Mouse (Mus musculus) heart, embryonic 14.5 days (tissue): ENCODE results near the gene Il15. TPM values are rescaled to one million over a fixed set of nuclear protein-coding genes. Genes with fewer than 3 reads are reported as not detected.
A peak's percentile ranks its signal among the peaks of the same experiment; 100 is the strongest.

Experiments
- ATAC-seq: fragments of 200-750 bp; cut with Nextera tagmentation; 2 replicates; pipeline ENCODE4 v1.8.0; 2017; ENCODE audit warnings: low read depth, moderate TSS enrichment; ENCODE audit not compliant: insufficient number of reproducible peaks, insufficient read depth, low FRiP score
- H3K27ac ChIP-seq, 2 experiments: fragments of 200-500 bp in 1 of 2; fragments of 300-500 bp in 1 of 2; sonication (generic) in 1 of 2; replicated peaks in 1 of 2; 2 replicates each; pipeline ENCODE4 v1.5.1; 2012 to 2014; ENCODE audit warnings: low read depth in 2 of 2, low read length in 2 of 2, control low read depth in 1 of 2, mild to moderate bottlenecking in 1 of 2, mixed read lengths in 1 of 2; ENCODE audit not compliant: control insufficient read depth in 1 of 2, insufficient read depth in 1 of 2
- H3K27me3 ChIP-seq: fragments of 300-500 bp; sonication (generic); 2 replicates; pipeline ENCODE4 v1.6.1; 2014; ENCODE audit warnings: mild to moderate bottlenecking, low read length, control low read depth; ENCODE audit not compliant: control insufficient read depth, insufficient read depth
- H3K36me3 ChIP-seq: fragments of 300-500 bp; sonication (generic); 2 replicates; pipeline ENCODE4 v1.6.1; 2014; ENCODE audit warnings: mild to moderate bottlenecking, control low read depth, low read length, mixed read lengths; ENCODE audit not compliant: control insufficient read depth, insufficient read depth
- H3K4me1 ChIP-seq, 2 experiments: fragments of 200-500 bp in 1 of 2; fragments of 300-500 bp in 1 of 2; sonication (generic) in 1 of 2; 2 replicates each; pipeline ENCODE4 v1.6.1; 2012 to 2014; ENCODE audit warnings: low read length in 2 of 2, control low read depth in 1 of 2, mixed read lengths in 1 of 2; ENCODE audit not compliant: control insufficient read depth in 2 of 2, insufficient read depth in 2 of 2
- H3K4me2 ChIP-seq: fragments of 300-500 bp; sonication (generic); 2 replicates; pipeline ENCODE4 v1.6.1; 2014; ENCODE audit warnings: mild to moderate bottlenecking, low read length
- H3K4me3 ChIP-seq, 2 experiments: fragments of 200-500 bp in 1 of 2; fragments of 300-500 bp in 1 of 2; sonication (generic) in 1 of 2; 2 replicates each; pipeline ENCODE4 v1.5.1; 2012 to 2014; ENCODE audit warnings: low read length in 2 of 2, mild to moderate bottlenecking in 2 of 2, control low read depth in 1 of 2, low read depth in 1 of 2, moderate library complexity in 1 of 2; ENCODE audit not compliant: control insufficient read depth in 1 of 2, insufficient read depth in 1 of 2
- H3K9ac ChIP-seq: fragments of 300-500 bp; sonication (generic); 2 replicates; pipeline ENCODE4 v1.6.1; 2014; ENCODE audit warnings: mild to moderate bottlenecking, low read length
- H3K9me3 ChIP-seq: fragments of 300-500 bp; sonication (generic); 2 replicates; pipeline ENCODE4 v1.6.1; 2016; ENCODE audit warnings: low read length, control low read depth; ENCODE audit not compliant: control insufficient read depth
- WGBS: fragments of 180-500 bp; shearing (Covaris S2); extraction: QIAGEN DNeasy Blood & Tissue Kit; methylation state at CpG from one replicate; pipeline ENCODE4 v1.1.7; 2014; 5-methylcytosine and 5-hydroxymethylcytosine counted together
- polyA plus RNA-seq: library from polyadenylated mRNA; unstranded; fragments of >200 nt; fragmentation: Nextera tagmentation; extraction: Ambion mirVana; gene quantifications from 2 replicates; pipeline ENCODE4 v1.2.1, GENCODE M21; 2014

Il15 gene
- polyA plus RNA-seq, 1 experiment from 2014 or later: 26.8 TPM

- Histone ChIP-seq H3K27ac (no peak overlapping the region), H3K27me3 (no peaks in the 10 kb centered on the region), H3K4me3 (no peak overlapping the region), H3K9me3 (no peaks in the 10 kb centered on the region), H3K4me1 (0 out of 4 replicates have a peak, but pooled peaks cover 0 to 4% of the 10 kb centered on the region in 2 experiments), H3K4me2 (no peak overlapping the region), H3K36me3 (no peaks in the 10 kb centered on the region), H3K9ac (no peak overlapping the region)
- WGBS: 86% methylated on average over 6 of the region's 6 CpGs
- no peak for ATAC-seq
Observed at GRCm38 (mm10) chr8:82370657-82371056, 32.4 kb downstream of the Il15 start.

GRCm38 (mm10) chr8:82361061-82361460, 42.0 kb downstream of the Il15 start:
- H3K4me2 ChIP-seq: no peak overlapping the region
- WGBS: 86% methylated on average over 1 of the region's 1 CpGs
- no peak for ATAC-seq
- H3K4me3 ChIP-seq: no peak overlapping the region
- no peaks in the 10 kb centered on the region for H3K27me3 ChIP-seq
- H3K9me3 ChIP-seq: no peaks in the 10 kb centered on the region
- no peak overlapping the region for H3K27ac ChIP-seq
- H3K36me3 ChIP-seq: no peaks in the 10 kb centered on the region
- H3K4me1 ChIP-seq: no peaks in the 10 kb centered on the region
- no peak overlapping the region for H3K9ac ChIP-seq

GRCm38 (mm10) chr8:82356091-82356490, 46.9 kb downstream of the Il15 start:
- WGBS: 75% methylated on average over 2 of the region's 2 CpGs
- Histone ChIP-seq H3K27me3 (no peaks in the 10 kb centered on the region), H3K36me3 (no peaks in the 10 kb centered on the region), H3K4me3 (no peak overlapping the region), H3K27ac (no peak overlapping the region), H3K4me1 (no peaks in the 10 kb centered on the region; a peak in 1 of 4 replicates), H3K4me2 (no peak overlapping the region), H3K9ac (no peak overlapping the region), H3K9me3 (no peaks in the 10 kb centered on the region)
- no peak for ATAC-seq

- Histone ChIP-seq H3K27me3 (no peaks in the 10 kb centered on the region), H3K36me3 (no peaks in the 10 kb centered on the region), H3K27ac (no peak overlapping the region), H3K9ac (no peak overlapping the region), H3K4me3 (no peak overlapping the region), H3K4me1 (peaks cover 2 to 10% of the 10 kb centered on the region in 2 experiments; a peak in 3 of 4 replicates), H3K9me3 (no peaks in the 10 kb centered on the region), H3K4me2 (no peak overlapping the region)
- 61% methylated on average over 1 of the region's 1 CpGs for WGBS
- no peak for ATAC-seq
Observed at GRCm38 (mm10) chr8:82351268-82351943, 51.6 kb downstream of the Il15 start.

GRCm38 (mm10) chr8:82349299-82349698, 53.7 kb downstream of the Il15 start:
- no peaks in the 10 kb centered on the region for H3K36me3 ChIP-seq
- 58% methylated on average over 2 of the region's 2 CpGs for WGBS
- no peak for ATAC-seq
- no peak overlapping the region for H3K4me2 ChIP-seq
- H3K27ac ChIP-seq: no peak overlapping the region
- H3K4me1 ChIP-seq: peaks cover 2 to 12% of the 10 kb centered on the region in 2 experiments; a peak in 3 of 4 replicates
- H3K9me3 ChIP-seq: no peaks in the 10 kb centered on the region
- H3K4me3 ChIP-seq: no peak overlapping the region
- H3K27me3 ChIP-seq: no peaks in the 10 kb centered on the region
- no peak overlapping the region for H3K9ac ChIP-seq

- Histone ChIP-seq H3K4me2 (no peak overlapping the region), H3K36me3 (0 out of 2 replicates have a peak, but pooled peaks cover 4% of the 10 kb centered on the region), H3K9ac (no peak overlapping the region), H3K4me1 (peaks cover 2 to 12% of the 10 kb centered on the region in 2 experiments; a peak in 3 of 4 replicates), H3K27ac (peak overlapping the region; percentile 37 to 41; a peak in 1 of 4 replicates), H3K9me3 (no peaks in the 10 kb centered on the region), H3K4me3 (no peak overlapping the region), H3K27me3 (no peaks in the 10 kb centered on the region)
- WGBS: 71% methylated on average over 3 of the region's 3 CpGs
- no peak for ATAC-seq
Observed at GRCm38 (mm10) chr8:82346485-82346884, 56.5 kb downstream of the Il15 start.

GRCm38 (mm10) chr8:82331675-82332234, 71.3 kb downstream of the Il15 start:
- ATAC-seq: no peak
- no peaks in the 10 kb centered on the region for H3K4me1 ChIP-seq
- no peak overlapping the region for H3K27ac ChIP-seq
- H3K9me3 ChIP-seq: no peaks in the 10 kb centered on the region
- 89% methylated on average over 8 of the region's 8 CpGs for WGBS
- H3K27me3 ChIP-seq: no peaks in the 10 kb centered on the region
- no peak overlapping the region for H3K9ac ChIP-seq
- peaks cover 8% of the 10 kb centered on the region; the same call in 1 of the 2 replicates for H3K36me3 ChIP-seq
- H3K4me2 ChIP-seq: no peak overlapping the region
- no peak overlapping the region for H3K4me3 ChIP-seq
